Mouse (Mus musculus): ENCODE data around the gene Gnao1.
A peak's percentile ranks its signal among the peaks of the same experiment; 100 is the strongest.

Gnao1 gene

DNA sequence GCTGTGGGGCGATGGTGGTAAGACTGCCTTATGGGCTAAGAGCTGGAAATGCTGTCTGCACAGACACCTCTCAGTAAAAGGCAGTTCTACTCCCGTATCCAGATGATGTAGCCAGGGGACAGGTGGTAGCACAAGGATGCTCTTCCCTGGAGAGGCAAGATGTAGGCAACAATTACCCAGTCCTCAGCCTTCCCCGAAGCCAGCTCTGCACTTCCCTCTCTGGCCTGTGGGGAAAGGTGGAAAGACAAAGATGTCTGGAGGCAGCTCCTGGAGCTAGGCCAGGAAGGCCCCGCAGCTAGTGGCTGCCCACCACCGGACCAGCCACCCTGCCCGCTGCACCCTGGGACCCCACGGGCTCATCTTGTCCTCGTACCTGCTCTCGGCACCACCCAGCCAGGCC is 142.7 kb downstream of the Gnao1 start:
- no peak for DNase-seq

DNA sequence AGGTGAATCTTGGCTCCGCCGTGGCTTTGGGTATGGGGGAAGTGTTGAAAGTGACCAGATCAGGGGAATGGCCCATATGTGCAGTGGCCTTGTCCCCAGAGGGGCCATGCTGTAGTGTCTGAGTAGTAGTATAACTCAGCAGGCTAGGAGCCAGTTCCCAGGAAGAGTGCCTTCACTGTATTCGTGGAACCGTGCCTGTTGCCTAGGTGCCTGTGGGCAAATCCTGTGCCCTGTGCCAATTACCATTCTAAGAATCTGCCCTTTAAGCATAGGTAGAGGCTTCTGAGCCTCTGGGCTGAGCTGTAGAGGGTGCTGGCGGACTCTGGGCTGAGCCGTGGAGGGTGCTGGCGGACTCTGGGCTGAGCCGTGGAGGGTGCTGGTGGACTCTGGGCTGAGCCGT is 148.6 kb downstream of the Gnao1 start:
- DNase-seq = no peak

DNA sequence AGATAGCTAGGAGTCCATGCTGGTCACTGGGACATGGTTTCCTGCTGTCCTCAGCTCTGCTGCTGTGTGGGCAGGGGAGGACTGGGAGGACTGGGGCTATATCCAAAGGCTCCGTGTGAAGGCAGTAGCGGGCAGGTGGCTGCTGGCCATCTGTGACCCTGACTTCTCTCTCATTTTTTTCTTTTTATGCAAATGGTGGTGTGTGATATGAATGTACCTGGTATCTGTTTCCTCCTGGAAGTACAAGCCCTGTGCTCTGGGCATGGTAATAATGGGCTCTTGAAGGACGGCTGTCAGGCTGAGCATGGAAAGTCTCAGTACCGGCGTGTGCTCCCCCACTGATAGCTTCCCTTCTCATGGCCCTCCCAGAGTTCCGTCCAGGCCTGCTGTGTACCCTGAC is 151.1 kb downstream of the Gnao1 start:
- DNase-seq = no peak

DNA sequence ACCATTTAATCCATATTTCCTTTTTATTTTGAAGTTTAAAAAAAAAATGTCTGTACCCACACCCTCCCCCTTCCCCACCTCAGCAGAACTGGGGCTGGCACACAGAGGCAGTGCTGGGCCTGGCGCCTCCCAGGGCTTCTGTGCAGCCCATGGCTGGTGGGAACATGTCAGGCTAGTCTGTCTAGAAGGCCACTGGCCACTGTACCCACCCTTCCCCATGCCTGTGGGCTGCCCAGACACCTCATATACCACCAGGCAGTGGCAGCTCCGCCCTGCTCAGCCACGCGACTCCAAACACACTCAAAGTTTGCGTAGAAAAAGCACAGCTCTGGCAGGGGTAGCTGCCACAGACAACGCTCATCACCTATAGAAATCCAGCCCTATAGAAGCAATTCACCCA is 158.5 kb downstream of the Gnao1 start:
- DNase-seq = no peak

DNA sequence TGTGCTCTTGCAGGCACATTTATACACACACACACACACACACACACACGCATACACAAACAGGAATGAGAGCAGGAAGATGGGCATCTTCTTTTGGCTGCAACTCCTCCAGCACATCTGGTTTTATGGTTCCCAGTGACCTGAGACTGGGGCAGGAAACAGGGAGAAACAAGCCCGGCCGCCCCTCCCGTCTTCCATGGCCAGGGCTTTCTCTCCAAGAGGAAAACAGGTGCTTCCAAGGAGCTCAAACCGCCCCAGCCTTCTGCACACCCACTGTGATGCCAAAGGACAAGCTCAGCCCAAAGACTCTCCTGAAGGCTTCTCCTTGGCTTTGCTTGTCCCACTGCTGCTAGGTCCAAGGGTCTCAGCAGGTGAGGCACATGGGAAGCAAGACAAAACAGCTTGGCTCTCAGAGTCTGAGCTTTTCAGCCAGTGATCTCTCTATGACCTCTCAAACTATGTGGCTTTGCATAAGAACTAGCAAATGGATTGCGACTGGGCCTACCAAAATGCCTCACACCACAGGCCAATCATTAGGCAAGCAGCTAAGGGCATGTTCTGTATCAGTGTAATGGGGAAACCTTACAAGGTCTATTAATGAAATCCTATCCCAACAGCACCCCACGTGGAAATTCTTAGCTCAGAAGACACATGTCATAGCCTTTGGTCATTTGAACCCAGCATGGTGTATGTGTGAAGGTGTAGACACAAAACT is 160.0 kb downstream of the Gnao1 start:
- no peak for DNase-seq

DNA sequence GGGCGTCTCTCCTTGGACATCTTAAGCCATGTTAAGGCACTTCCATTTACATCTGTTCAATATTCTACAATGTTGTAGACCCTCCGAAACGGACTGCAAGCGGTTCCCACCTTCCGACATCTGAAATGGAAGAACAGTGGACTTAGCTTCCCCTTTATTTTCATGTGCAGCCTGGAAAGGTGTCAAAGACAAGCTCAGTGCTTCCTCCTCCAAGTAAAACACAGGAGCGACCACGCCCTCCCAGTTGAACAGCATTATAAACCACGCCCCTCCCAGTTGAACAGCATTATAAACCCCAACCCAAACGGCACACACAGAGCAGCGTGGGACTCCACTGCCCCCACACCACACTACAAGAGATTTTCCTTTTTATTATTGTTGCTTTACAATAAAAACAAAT is 161.7 kb downstream of the Gnao1 start:
- DNase-seq = no peak

DNA sequence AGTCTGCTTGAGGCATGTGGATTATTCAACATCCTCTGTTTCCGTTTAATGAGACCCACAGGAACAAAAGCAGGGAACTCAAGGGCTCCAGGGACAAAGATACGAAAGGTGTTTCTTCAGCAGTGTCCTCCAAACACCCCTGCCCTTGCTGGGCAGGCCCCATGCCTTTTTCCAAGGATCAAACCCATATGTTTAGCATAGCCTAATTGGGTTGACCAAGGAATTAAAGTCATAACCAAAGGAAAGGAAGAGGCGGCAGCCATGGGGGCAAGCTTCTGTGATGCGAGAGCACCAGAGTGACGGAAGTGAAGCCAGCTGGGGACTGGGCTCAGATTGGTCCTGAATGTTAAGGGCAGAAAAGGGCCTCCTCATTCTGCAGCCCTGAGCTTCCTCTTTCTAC is 162.4 kb downstream of the Gnao1 start:
- DNase-seq = no peak

DNA sequence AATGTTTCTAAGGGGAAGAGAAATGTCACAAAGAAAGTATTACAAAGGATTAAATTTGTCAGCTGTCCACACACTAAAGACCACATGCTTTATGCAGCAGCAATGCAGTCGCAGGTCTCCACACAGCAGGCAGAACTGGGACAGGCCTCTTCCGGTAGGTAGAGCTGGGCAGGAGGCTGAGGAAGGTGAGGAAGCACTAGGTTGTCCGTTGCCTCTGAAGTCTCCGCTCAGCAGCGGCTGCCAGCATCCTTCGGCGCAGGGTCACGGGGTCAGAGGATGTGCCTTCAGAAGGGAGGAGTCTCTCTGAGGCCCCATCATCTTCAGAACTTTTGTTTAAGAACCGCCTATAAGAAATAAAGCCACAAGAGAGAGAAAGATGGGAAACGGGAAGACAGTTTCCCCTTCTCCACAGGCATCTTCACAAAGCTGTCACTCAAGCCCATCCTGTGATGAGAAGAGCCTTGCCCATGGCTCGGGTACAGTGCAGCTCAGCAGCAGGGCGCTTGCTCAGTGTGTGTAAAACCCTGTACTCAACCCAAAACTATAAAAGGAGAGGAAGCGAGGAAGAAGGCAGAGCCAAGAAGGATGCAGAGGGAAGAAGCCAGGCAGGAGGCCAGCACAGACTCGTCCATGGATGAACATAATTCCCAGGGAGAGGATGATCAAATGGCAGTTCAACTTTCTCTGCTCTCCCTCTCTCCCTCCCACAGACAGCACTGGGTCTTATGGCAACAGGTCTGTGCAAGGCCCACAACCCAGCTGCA is 163.4 kb downstream of the Gnao1 start:
- DNase-seq = no peak

DNA sequence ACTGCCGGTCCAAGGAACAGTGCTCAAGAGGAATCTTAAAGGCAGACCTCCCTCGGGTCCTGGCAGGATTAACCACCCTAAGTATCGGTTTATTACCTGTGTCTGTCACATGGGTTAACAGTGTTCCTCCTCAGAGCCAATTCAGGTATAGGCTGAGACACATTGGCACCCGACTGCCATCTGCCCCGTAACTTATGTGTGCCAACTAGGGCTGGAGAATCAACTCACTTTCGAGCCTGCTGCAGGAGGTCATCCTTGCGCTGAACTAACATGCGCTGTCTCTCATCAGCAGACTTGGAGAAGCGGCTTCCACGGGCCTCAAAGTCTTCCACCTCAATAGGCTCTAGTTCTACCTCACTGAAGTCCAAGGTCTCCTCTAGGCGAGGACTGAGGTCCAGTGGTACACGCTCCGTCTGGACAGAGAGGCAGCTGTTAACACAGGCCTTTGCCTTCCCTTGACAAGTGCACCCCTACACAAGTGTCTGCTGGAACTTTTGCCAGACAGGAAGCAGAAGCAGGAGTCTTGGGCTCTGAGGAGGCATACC is 164.1 kb downstream of the Gnao1 start:
- peak; percentile 40 for DNase-seq

DNA sequence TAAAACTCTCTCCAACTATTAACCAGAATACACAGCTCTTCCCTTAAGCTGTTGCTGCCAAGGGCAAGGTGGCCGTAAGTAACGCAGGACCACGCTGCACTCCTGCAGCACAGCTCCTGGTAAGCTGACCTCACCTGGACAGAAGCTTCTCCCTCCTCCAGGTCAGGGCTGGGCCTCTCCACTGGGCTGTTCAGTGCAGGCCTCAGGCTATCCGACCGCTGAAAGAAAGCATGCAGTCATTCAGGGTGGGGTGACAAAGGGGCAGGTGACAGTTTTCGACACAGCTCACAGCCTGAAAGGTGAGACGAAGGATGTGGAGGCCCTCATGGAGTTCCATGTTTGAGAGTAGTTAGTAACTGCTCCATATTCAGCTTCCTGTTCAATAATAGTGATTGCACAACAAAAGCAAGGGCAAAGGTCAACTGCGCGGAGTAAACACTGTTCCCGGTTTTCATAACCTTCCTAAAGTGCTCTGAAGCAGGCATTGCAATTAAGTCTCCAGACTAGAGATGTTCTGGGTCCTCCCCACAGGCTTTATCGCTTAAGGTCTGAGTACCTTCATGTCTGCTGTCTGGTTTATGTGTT is 164.9 kb downstream of the Gnao1 start:
- no peak for DNase-seq

DNA sequence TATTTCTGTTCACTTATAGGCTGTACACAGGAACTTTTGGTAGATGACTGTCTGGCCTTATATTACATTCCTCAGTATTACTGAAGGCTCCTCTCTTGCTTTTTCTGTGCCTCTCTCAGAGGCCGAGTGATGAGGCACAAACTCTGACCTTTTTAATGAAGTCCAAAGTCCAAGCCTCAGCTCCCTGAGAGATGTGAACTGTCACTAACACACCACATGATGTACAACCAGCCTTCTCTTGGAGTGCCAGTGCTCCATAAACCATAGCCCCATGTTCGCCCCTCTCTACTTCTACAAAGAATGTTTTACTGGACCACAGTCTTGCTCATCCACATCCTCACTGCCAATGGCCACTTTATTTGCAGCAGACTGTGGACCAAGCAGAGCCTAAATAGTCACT is 165.6 kb downstream of the Gnao1 start:
- no peak for DNase-seq

DNA sequence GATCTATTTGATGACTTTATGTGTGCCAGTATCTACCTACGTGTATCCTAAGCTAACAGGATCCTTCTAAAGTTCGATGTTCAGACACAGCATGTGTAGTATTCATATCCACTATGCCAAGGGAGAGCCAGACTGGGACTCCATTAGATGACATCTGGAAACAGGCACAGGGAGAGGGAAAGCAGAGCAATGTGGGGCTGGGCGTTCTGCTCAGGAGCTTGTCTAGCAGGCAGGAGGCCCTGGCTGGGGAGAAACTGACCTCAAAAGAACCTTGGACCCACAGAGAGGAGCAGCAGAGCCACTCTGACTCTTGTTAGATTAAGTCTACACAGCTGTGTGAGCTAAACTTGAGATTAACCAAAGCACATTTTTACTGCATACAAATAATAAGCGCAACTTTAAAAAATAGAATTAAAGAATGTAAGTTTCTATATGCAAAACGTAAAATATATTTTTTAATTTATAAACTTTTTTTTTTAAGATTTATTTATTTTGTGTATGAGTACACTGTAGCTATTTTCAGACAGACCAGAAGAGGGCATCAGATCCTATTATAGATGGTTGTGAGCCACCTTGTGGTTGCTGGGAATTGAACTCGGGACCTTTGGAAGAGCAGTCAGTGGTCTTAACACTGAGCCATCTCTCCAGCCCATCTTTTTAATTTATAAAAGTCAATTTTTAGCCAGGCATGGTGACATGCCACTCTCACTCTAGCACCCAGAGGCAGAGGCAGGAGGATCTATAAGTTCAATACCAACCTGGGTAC is 166.9 kb downstream of the Gnao1 start:
- no peak for DNase-seq

DNA sequence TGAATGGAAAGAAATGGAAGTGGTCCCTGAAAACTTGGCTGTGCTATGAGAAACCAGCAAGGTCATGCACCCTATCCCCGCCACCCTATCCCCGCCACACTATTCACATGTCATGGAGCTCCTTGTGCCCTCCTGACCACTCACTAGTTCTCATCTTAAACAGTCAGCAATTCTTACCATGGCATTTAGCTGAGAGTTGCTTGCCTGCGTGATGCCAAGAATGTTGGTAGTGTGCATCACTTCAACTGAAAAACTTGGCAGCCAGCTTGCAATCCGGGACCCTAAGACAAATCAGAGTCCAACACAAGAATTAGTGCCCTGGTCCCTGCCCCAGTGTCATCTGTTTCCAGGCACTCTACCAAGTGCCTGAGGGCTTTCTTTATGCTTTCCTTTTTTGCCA is 170.4 kb downstream of the Gnao1 start:
- no peak for DNase-seq

DNA sequence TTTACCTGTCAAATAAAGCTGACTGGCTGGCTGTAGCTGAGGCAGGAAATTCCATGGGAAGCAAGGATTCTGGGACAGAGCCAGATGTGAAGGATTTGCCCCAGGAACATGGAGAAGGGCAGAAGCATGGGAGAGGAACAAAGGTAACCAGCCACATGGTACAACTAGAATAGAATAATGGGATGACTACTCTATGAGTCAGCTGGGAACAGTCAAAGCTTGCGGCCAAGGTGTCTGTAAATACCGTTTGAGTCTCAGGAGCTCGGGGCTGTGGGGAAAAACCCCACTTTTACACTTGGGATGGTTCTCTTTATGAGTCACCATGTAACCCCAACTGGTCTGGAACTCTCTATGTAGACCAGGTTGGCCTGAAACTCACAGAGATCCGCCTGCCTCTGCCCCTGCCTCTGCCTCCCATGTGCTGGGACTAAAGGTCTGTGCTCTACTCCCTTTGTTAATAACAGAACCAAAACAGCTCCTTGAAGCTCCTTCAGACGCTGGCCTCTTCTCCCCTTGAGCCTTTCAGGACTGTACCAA is 172.0 kb downstream of the Gnao1 start:
- no peak for DNase-seq

DNA sequence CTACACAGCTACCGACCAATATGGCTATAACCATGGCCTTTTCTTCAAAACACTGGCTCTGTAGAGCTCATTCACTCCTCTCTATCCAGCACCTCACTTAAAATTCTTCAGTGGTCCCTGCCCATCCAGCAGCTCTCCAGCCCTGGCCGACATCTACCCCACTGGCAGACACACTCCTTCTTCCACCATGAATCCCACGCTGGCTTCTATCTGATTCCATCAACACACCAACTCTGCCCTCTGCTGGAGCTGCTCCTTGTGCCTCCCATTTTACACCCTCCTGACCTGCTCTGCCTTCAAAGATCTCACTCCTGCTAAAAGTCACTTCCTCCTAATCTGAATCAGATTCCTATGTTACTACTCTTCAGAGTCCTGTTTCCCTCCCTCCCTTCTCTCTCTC is 174.1 kb downstream of the Gnao1 start:
- no peak for DNase-seq

DNA sequence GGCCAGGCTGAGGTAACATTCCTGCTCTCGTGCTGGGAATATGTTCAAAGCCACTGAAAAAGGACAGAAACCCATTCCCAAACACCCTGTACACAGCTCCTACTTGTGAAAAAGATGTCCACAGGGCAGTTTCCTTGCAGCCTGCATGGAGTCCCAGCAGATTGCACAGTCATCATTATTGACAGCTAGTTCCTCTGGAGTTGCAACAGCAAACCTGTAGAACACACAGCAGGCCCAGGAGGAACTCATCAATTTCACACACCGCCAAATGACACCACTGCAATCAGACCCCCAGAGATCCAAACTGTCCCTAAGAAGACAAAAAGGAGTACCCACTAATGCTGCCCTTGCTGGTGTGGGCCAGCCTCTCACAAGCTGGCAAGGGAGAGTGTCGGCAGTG is 175.0 kb downstream of the Gnao1 start:
- no peak for DNase-seq

DNA sequence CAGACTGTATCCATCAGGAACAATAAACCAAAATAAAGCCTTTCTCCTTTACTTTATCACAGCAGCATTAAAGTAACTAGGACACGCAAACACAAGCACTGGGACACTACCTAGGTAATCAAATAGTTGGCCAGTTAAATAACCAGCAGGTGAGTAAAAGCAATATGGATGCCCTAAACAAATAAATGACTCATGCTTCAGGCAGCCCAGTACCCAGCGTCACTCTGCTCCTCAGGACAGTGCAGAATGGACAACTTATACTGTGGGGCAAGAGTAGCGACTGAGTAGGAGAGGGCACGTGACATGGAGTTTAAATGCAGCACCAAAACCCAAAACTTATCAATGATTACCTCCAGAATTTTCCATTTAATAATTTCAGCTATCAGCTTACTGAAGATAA is 180.0 kb downstream of the Gnao1 start:
- DNase-seq = no peak

DNA sequence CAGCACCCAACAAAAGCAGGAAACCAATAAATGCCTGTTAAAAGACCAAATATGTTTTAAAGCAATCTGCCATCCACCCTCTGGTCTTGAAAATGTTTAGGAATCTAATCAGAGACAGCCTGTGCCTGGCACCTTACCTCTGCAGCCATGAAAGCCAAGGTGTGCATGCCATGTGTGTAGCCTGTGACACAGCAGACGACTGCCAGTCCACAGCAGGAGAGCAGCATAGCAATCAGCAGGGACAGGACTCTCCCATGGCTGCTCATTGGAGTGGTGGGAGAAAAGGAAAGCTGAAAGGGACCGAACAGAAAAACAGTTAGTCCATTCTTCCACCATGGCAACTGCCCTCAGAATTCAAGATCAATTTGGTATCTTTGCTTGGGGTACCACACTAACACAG is 189.2 kb downstream of the Gnao1 start:
- no peak for DNase-seq

DNA sequence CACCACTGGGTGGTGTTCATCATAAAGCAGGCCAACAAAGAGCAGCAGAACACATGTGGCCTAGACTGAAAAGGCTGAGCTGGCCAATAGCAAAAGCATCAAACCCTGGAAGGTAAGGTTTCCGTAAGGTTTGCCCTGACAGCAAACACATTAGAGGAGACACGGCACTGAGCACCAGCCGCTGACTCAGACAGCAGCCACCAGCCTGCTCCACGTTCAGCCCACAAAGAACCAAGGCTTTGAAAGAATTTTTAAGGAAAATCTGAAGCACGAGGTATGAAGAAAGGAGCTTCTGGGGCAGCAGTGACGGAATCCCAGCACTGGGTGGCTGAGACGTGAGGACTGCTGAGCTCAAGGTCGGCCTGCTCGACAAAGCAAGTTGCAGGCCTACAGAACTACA is 194.4 kb downstream of the Gnao1 start:
- no peak for DNase-seq

DNA sequence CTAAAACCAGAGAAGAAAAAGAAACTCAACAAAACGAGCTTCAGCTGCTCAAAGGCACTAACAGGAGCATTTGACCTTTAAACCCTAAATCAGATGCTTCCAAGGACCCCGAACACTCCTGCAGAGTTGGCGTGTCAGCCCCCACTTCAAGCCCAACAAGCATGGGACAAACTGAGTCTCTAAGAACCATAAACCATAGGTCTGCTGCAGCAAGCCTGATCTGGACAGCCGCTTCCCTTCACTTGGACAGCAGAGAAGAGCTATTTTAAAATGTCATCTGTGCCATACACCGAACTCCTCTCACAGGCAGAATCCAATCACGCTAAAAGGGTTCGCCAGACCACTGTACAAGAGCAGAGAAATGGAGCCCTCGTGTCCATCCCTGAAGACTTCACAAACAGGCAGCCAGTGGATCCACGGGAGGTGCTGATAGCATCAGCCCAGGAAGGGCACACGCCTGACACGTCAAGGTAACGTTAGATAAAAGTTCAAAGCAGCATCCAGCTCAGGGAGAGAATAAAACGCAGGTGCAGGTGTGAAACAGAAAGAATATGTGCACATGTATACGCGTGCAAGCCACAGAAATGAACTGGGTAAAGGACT is 199.6 kb downstream of the Gnao1 start:
- DNase-seq = no peak

DNA sequence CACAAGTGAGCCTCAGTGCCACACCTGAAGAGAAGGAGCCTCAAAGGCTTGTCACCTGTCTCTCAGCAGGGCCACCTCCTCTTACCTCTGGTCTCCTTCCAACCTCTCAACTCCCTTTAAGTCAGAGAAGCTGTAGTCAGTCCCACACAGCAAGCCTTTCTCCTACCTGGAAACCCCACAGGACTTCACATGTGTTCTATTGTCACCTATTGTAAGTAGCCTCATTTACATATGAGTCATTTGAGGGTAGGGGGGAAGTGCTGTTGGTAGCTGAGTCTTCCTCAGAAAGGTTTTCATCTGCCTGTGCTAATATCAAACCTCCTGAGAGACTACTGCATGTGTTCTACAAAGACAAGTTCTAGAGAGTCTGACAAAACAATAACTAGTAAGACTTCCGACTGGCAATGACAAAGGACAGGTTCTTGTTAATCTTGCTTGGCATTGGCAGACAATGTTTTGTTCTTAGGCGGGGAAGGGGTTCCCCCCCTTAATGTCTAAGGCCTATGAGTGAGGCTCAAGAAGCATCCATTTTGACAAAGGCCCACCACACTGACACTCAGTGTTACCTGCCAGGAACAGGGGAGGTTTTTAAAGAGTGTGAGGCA is 200.4 kb downstream of the Gnao1 start:
- DNase-seq = no peak
